Mouse (Mus musculus): ENCODE results near the gene Zfand4. TPM values are rescaled to one million over a fixed set of nuclear protein-coding genes. Genes with fewer than 3 reads are reported as not detected.

The Zfand4 gene
- total and polyA plus RNA-seq, 3 experiments = 0.12 to 1.7 (median 0.93) TPM

- no peak for DNase-seq
Measured at GRCm38 (mm10) chr6:116374136-116374535, 110.1 kb downstream of the Zfand4 start.

DNA sequence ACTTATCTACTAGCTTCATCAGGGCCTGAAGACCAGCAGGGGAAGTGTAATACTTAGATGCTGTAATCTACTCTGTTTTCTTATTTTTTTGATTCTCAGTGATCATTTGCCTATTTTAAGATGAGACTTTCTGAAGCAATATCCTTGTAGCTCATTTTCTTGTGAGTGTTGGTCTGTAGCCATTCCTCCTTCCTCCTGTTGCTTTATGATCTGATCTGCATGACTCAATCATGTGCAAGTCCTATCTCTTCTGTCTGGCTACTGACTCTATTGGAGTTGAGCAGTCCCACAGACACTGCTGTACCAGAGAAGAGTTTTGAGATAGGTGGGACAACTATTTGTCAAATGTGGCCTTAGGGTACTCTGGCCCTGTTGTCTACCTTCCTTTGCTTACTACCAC lies 110.6 kb downstream of the Zfand4 start:
- DNase-seq = no peak

- DNase-seq = no peak
Measured at GRCm38 (mm10) chr6:116378892-116379291, 114.9 kb downstream of the Zfand4 start.

Other genes with a start within 250 kb of the Zfand4 start
- 10 to 100 TPM; 20.7 to 24.1 TPM for gene Tmcc1, start 70.7 kb upstream of the Zfand4 start, total RNA-seq (2021)
- 4.0 and 4.3 TPM in 2 replicates for gene Tmcc1, start 70.7 kb upstream of the Zfand4 start, polyA plus RNA-seq (2012; rRNA removed)
- 10 to 100 TPM; 44.2 to 45.8 TPM for gene Washc2, start 56.2 kb upstream of the Zfand4 start, total RNA-seq (2021)
- gene Washc2, start 56.2 kb upstream of the Zfand4 start, polyA plus RNA-seq (2012; rRNA removed) = 44.6 and 51.4 TPM in 2 replicates
- 10 to 100 TPM; 52.9 to 69.4 TPM for gene March8, start 73.8 kb downstream of the Zfand4 start, total RNA-seq (2021)
- 81.0 and 98.0 TPM in 2 replicates for gene March8, start 73.8 kb downstream of the Zfand4 start, polyA plus RNA-seq (2012; rRNA removed)
- 1 to 10 TPM; 1.3 to 2.2 TPM for gene Alox5, start 197.0 kb downstream of the Zfand4 start, total RNA-seq (2021)
- gene Alox5, start 197.0 kb downstream of the Zfand4 start, polyA plus RNA-seq (2012; rRNA removed) = 1.4 and 1.8 TPM in 2 replicates
- gene Olfr211, start 224.9 kb downstream of the Zfand4 start, total RNA-seq (2021) = not detected
- gene Olfr211, start 224.9 kb downstream of the Zfand4 start, polyA plus RNA-seq (2012; rRNA removed) = not detected in 2 replicates
- gene Olfr212, start 242.3 kb downstream of the Zfand4 start, total RNA-seq (2021) = under 1 TPM in 1 of 2 experiments, not detected in 1; 0.21 TPM
- gene Olfr212, start 242.3 kb downstream of the Zfand4 start, polyA plus RNA-seq (2012; rRNA removed) = not detected in 2 replicates